Mouse (Mus musculus): Measurements from ENCODE around the gene Ebf3.

GRCm38 (mm10) chr7:137246213-137246872 is 67.9 kb downstream of the Ebf3 start:
- no peak for TF ChIP-seq POLR2A (IDR thresholded peaks at IDR 0.05; ENCODE audit: low read depth, low read length)
- TF ChIP-seq CTCF (IDR thresholded peaks at IDR 0.05; ENCODE audit: extremely low read depth, insufficient read length, insufficient replicate concordance, low read depth, low read length), result peak; percentile 68; the same call in 1 of the 2 replicates

Data from small intestine, adult 2 months (tissue).